Mouse (Mus musculus) hindlimb bud, embryonic 11.5 days (tissue): ENCODE measurements around the gene Med4.
"Not testable (repeated sequence)": the region's sequence is repeated elsewhere in the genome, so short reads cannot be mapped to it uniquely, and the experiment has no call there.

Source experiments
- DNase-seq: peaks from one replicate; pipeline ENCODE4 v3.0.0-alpha.2; 2012; ENCODE audit warnings: low read depth, low spot score; ENCODE audit errors: extremely low spot score

Gene Med4

GRCm38 (mm10) chr14:73501721-73502120 is 8.1 kb upstream of the Med4 start:
- DNase-seq = no peak

GRCm38 (mm10) chr14:73502591-73503184 is 7.1 kb upstream of the Med4 start:
- no peak for DNase-seq

- DNase-seq = no peak
Observed at GRCm38 (mm10) chr14:73503237-73503933, 6.4 kb upstream of the Med4 start.

GRCm38 (mm10) chr14:73506283-73506682 is 3.5 kb upstream of the Med4 start:
- DNase-seq = no peak

- DNase-seq = no peak
Observed at GRCm38 (mm10) chr14:73507200-73507599, 2.6 kb upstream of the Med4 start.

GRCm38 (mm10) chr14:73507702-73508376 is 2.0 kb upstream of the Med4 start:
- no peak for DNase-seq

GRCm38 (mm10) chr14:73508630-73509395 is 1.0 kb upstream of the Med4 start:
- no peak for DNase-seq

GRCm38 (mm10) chr14:73524136-73524535 is 14.3 kb downstream of the Med4 start:
- no peak for DNase-seq

GRCm38 (mm10) chr14:73524766-73525448 is 15.1 kb downstream of the Med4 start, which contains the start of gene Sucla2:
Gene Sucla2, plus strand, starts transcription at chr14:73525319.
- DNase-seq = peak; percentile 85

GRCm38 (mm10) chr14:73528661-73529060 is 18.8 kb downstream of the Med4 start:
- not testable (repeated sequence) for DNase-seq

- no peak for DNase-seq
Observed at GRCm38 (mm10) chr14:73533755-73534465, 24.1 kb downstream of the Med4 start.

- DNase-seq = no peak
Observed at GRCm38 (mm10) chr14:73535641-73536040, 25.8 kb downstream of the Med4 start.

GRCm38 (mm10) chr14:73543781-73544180 is 34.0 kb downstream of the Med4 start:
- DNase-seq = no peak

- no peak for DNase-seq
Observed at GRCm38 (mm10) chr14:73547034-73547433, 37.2 kb downstream of the Med4 start.

- no peak for DNase-seq
Observed at GRCm38 (mm10) chr14:73548051-73548450, 38.2 kb downstream of the Med4 start, which contains the start of gene Nudt15. Gene Nudt15, minus strand, starts transcription at chr14:73548242.

GRCm38 (mm10) chr14:73550291-73550690 is 40.5 kb downstream of the Med4 start:
- no peak for DNase-seq

GRCm38 (mm10) chr14:73550732-73551131 is 40.9 kb downstream of the Med4 start:
- DNase-seq = no peak

- no peak for DNase-seq
Observed at GRCm38 (mm10) chr14:73551164-73551563, 41.3 kb downstream of the Med4 start.

- DNase-seq = peak; percentile 81
Observed at GRCm38 (mm10) chr14:73552341-73553121, 42.7 kb downstream of the Med4 start.
